Mouse (Mus musculus): ENCODE results near the gene Fga.

Fga gene

GRCm38 (mm10) chr3:83025036-83025435 lies 840 bp upstream of the Fga start:
- no peak for ATAC-seq (ENCODE audit: insufficient number of reproducible peaks, low FRiP score, low TSS enrichment)

DNA sequence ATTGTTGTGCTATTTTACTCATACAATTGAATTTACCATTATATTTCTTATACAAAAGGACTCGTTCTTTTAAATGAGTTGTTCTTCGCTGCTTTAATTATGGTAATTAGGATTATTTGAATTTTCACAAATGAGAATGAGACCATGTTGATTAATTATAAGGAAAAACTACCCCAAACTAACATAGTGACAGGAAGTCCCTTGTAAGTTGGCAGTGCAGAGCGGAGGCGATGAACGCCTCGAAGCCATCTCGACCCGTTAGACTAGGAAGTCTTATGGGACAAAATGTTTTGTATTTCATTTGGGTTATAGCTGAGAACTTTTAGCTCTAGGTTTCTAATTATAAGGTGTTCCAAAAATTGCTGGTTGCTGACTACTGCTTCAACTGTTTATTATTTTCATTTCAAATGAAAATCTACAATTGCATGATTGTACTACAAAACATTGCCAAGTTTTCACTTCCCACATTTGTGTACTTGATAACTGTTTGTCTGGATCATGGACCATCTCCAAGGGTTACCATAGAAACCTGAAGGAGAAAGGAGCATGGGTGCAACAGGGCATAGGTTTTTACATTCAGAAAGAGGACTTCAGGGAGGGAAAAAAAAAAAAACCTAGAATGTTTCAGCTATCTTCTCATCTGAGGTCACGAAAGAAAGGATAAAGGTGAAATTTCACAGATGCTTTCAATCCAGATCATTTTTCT lies 1.8 kb downstream of the Fga start:
- no peak for ATAC-seq (ENCODE audit: insufficient number of reproducible peaks, low FRiP score, low TSS enrichment)

DNA sequence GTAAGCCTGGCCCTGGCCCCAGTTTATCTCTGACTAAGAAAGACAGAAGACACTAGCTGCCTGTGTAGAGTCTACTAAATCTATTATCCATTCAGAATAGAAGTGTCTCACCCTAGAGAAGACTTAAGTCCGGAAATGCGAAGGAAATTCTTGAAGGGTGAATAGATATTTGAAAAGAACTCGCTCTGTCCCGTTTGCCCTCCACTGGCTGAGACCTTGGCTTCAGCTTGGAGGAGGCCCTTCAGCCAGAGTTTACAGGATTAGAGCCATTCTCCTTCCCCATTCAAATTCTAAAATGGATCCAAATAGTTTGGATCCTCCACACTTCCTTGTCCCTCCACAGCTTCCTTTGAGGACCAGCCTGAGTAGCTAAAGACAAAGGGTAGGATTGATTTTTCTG lies 4.5 kb downstream of the Fga start:
- no peak for ATAC-seq (ENCODE audit: insufficient number of reproducible peaks, low FRiP score, low TSS enrichment)

GRCm38 (mm10) chr3:83032746-83033308 lies 7.0 kb downstream of the Fga start:
- 0 out of 2 replicates have a peak, but pooled peaks have one; percentile 33 for ATAC-seq (ENCODE audit: insufficient number of reproducible peaks, low FRiP score, low TSS enrichment)

DNA sequence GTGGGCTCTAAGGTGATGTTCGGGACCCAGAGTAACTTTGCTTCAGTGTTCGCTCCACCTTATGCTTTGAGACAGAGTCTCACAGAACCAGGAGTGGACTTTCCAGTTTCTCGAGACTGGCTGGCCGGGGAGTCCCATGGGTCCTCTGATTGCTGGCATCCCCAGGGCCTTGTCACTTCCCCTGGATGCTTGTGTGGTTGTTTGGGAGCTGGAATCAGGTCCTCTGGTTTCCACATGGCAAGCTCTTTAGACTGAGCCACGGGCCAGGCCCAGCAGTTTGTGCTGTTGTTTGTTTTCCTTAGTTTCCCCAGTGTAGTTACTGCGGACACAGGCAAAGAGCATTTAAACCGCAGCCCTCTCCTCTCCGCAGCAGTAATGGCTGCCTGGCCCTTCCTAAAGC lies 7.9 kb downstream of the Fga start:
- no peak for ATAC-seq (ENCODE audit: insufficient number of reproducible peaks, low FRiP score, low TSS enrichment)

DNA sequence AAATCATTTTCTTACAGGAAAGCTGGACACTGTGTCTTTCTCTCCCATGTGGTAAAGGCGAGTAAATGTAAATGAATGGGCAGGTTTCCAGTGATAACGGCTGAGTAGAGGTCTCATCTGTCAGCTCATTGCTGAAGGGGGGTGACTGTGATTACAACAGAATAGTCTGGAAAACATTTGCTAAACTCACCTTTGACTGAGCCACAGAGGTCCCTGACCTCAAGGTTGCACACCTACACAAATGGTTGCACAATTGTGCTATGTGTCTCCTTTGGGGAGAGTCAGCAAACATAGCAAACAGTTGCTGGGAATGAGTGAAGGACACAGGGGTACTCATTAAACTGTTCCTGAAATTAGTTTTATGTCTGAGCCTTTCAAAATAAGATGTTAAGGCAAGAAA lies 13.0 kb downstream of the Fga start:
- ATAC-seq (ENCODE audit: insufficient number of reproducible peaks, low FRiP score, low TSS enrichment), result no peak

DNA sequence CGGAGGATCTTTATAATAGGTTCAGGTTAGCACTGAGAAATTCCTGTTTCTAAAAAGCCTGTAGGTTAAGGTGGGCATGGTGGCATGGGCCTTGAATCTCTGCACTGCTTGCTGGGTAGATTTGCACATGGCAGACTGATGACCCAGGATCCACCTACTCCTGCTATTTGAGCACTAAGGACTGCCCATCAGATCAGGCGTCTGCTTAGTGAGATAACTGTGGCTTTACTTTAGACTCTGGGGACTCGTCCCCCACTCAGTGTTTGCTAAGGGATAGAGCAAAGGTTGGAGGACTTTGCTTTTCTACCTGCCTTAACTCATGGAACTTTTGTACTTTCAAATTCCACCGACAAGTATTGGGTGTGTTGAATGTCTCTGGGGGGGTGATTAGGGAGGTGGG lies 13.8 kb downstream of the Fga start:
- ATAC-seq (ENCODE audit: insufficient number of reproducible peaks, low FRiP score, low TSS enrichment), result no peak

DNA sequence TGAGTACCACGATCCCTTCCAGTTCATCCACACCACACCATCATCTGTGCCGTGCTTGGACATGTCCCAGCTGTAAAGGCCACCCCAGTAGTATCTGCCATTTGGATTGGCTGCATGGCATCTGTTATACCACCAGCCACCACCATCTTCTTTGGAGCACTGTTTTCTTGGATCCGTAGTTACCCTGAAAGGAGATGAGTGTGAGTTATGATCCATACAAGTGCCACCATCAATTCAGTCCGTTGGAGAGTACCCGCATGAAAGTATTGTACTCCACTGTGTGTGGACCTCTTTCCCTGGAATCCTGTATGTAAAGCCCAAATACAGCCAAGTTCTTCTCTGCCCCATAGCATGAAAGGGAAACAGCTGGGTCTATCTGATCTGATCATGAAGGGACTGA lies 16.6 kb downstream of the Fga start:
- ATAC-seq (ENCODE audit: insufficient number of reproducible peaks, low FRiP score, low TSS enrichment), result no peak

DNA sequence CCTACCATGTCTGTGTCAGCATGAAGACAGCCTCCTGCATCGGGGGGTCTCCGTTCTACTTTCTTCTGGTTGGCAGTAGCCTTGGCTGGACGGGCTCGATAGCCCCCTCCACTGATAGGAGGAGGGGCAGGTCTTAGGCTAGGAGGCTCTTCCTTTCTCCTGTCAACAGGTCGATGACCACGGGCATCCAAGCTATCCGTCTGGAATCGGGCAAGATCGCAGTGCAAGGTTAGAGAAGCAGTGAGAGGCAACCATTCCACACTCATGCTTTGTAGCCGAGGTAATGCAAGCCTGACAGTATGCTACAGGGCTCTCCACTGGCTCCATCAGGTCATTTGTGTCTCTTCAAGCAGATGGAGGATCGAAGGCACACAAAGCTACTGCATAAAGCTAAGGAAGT lies 20.8 kb downstream of the Fga start:
- no peak for ATAC-seq (ENCODE audit: insufficient number of reproducible peaks, low FRiP score, low TSS enrichment)

DNA sequence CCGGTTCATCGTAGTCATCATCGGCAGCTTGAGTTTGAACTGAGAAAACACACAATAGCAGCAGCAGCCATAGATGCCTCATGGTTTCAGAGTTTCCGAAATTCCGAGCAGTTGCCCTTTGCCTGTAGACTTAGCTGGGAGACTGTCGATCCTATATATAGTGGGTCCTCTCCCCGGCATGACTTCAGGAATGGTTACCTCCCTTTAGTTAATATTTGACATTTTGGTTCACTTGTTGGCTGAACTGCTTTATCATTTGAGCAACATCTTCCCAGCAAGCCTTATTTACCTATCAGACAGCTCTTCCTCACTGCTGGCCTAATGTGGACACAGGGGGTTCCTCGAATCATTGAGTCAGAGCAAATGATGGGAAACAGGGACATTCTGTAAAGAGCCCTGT lies 23.8 kb downstream of the Fga start, which contains the start of gene Fgb:
Gene Fgb, minus strand, starts transcription at position 184 of the 400 bp plus-strand sequence.
- ATAC-seq (ENCODE audit: insufficient number of reproducible peaks, low FRiP score, low TSS enrichment), result no peak

GRCm38 (mm10) chr3:83050661-83051060 lies 24.8 kb downstream of the Fga start:
- no peak for ATAC-seq (ENCODE audit: insufficient number of reproducible peaks, low FRiP score, low TSS enrichment)

GRCm38 (mm10) chr3:83052102-83052501 lies 26.2 kb downstream of the Fga start:
- no peak for ATAC-seq (ENCODE audit: insufficient number of reproducible peaks, low FRiP score, low TSS enrichment)

DNA sequence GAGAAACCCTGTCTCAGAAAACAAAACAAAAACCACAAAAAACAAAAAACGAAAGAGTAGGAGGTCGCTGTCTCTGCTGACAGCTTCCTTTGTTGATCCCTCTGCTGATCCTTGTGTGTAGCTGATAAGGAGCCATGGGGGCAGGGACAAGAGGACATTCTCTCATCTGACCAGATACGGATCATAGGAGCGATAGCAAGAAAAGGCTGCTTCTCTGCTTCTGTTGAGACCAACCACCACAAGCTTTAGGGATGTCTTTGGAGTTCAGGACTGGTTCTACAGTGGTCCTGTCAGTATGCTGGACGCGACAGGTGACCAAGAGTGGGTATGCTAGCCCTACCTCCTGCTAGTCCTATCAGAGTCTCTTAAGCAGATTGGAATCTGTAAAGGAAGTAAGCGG lies 27.2 kb downstream of the Fga start:
- ATAC-seq (ENCODE audit: insufficient number of reproducible peaks, low FRiP score, low TSS enrichment), result no peak

GRCm38 (mm10) chr3:83053758-83054157 lies 27.9 kb downstream of the Fga start:
- ATAC-seq (ENCODE audit: insufficient number of reproducible peaks, low FRiP score, low TSS enrichment), result no peak

DNA sequence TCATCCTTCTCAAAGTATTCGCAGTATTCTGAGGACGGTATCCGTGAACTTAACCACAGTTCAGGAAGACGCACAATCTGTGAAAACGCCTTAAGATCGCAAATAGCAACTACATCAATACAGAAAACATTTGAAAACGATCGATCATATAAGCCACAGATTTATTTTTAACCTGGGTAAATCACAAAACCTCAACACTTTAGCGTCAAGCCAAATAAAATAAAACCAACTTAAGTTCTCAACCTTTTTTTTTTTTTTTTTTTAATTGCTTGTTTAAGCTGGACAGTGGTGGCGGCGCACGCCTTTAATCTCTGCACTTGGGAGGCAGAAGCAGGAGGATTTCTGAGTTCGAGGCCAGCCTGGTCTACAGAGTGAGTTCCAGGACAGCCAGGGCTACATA lies 28.9 kb downstream of the Fga start:
- ATAC-seq (ENCODE audit: insufficient number of reproducible peaks, low FRiP score, low TSS enrichment), result no peak

DNA sequence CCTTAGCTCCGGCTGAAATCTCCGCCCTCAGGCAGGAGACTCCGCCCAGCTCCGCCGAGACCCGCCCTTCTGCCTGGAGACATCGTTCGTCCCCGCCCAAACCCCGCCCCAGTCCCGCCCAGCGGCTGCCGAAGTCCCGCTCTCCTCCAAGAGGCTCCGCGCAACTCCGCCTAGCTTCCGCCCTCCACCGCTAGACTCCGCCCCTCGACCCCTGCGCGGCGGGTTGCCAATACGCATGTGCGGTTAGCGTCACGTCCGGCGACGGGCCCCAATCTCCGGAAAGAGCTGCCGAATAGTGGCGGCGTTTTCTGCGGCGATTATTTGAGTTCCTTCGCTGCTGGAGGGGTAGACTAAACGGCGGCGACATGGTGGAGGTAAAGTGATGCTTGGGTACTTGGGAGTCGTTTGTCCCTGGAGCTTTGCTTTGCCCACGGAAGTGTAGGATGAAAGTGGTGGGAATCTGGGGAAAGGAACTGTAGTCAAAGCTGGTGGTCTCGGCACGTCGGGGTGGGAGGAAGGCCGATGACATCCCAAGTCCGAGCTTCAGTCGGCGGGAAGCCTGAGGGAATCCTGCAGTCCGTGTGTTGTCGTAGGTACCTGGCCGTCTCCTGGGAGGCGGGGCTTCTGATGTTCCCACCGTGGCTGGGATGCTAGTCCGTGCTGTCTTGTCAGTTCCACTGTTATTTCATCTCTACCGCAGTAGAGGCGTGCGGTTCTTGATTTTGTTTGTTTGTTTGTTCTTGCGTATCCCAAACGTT lies 29.6 kb downstream of the Fga start, which contains the start of gene Plrg1:
Gene Plrg1, plus strand, starts transcription at position 242 of the 758 bp plus-strand sequence.
- ATAC-seq (ENCODE audit: insufficient number of reproducible peaks, low FRiP score, low TSS enrichment), result peak; percentile 98

DNA sequence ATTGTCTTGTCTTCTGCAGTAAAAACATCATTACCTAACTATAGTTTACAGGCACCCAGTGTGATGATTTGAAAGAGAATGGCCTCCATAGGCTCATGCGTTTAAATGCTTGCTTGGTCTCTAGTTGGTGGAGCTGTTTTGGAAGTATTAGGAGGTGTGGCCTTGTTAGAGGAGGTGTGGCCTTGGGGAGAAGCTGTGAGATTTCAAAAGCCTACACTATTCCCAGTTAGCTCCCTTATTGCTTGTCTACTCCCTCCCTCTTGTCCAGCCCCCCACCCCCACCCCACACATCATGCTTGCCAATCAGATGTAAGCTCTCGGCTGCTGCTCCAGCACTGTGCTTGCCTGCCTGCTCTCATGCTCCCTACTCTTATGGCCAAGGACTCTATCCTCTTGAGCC lies 31.2 kb downstream of the Fga start:
- no peak for ATAC-seq (ENCODE audit: insufficient number of reproducible peaks, low FRiP score, low TSS enrichment)

- no peak for ATAC-seq (ENCODE audit: insufficient number of reproducible peaks, low FRiP score, low TSS enrichment)
These were observed 42.0 kb downstream of the Fga start for GRCm38 (mm10) chr3:83067920-83068319.

- no peak for ATAC-seq (ENCODE audit: insufficient number of reproducible peaks, low FRiP score, low TSS enrichment)
These were observed 43.0 kb downstream of the Fga start for GRCm38 (mm10) chr3:83068869-83069268.

- ATAC-seq (ENCODE audit: insufficient number of reproducible peaks, low FRiP score, low TSS enrichment), result no peak
These were observed 44.4 kb downstream of the Fga start for GRCm38 (mm10) chr3:83070231-83070630.

DNA sequence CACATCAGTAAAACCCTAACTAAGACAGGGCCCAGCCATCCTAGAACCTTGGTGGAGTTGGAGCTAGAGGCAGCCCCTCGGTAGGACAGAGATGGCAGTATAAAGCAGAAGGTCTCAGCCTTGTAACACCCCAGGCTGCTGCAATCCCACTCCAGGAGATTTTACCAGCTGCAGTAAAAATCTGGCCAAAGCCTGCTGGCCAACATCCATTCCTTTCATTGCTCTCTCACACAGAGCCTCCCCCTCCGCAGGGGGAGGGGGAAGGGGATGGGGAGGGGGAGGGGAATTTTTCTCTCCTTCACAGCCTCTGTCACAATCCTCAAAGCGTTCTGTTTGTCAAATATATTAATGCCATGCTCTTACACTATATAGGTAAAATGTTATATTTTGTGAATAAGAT lies 50.7 kb downstream of the Fga start:
- ATAC-seq (ENCODE audit: insufficient number of reproducible peaks, low FRiP score, low TSS enrichment), result no peak

Measured in cerebellum, adult (tissue).